Mouse (Mus musculus) megakaryocyte, embryonic 14.5 days (primary cell): Measurements from ENCODE around the gene Zgrf1.

Experiments used
- FLI1 ChIP-seq: IDR thresholded peaks from 2 replicates; pipeline ENCODE4 v1.6.1; 2012; ENCODE audit warnings: low read length, inconsistent platforms, mixed read lengths
- GATA1 ChIP-seq: IDR thresholded peaks from 3 replicates; pipeline ENCODE4 v1.6.1; 2012; ENCODE audit warnings: mixed read lengths, low read length, inconsistent platforms, borderline replicate concordance

GRCm38 (mm10) chr3:127661646-127662531 lies 108.6 kb downstream of the Zgrf1 start:
- no peak for TF ChIP-seq GATA1
- TF ChIP-seq FLI1 = no peak
